ENCODE assay signal across 20 mouse cellular contexts in genomic region chr16:17650711-17651110, GRCm38 (mm10). TPM values are rescaled to one million over a fixed set of nuclear protein-coding genes. Genes with fewer than 3 reads are reported as not detected.
DNase-seq lines count a peak whose midpoint lies in the region; ATAC-seq and TF ChIP-seq lines count a peak whose summit lies in the region.
"Had no signal": no experiment of that assay in that cellular context is flagged by ENCODE, and none has a peak within 500 bp of the region (broad histone marks: within the 10 kb centered on the region; RNA-seq: fewer than 3 reads in every experiment).

No protein-coding gene starts in this region.

- peaks cover 68% of the 10 kb centered on the region for H3K36me3 ChIP-seq in E14TG2a.4 (ENCODE audit: insufficient read depth, low read length)

- no peaks in the 10 kb centered on the region for H3K9me3 ChIP-seq in E14TG2a.4 (ENCODE audit: low read length)
- H3K9me3 ChIP-seq: embryonic facial prominence, embryonic 13.5 days; forebrain, embryonic 13.5 days; heart, embryonic 13.5 days; hindbrain, embryonic 12.5 days; intestine, embryonic 15.5 days had no signal

- H3K27ac ChIP-seq in layer of hippocampus, adult 2 months, result peak overlapping the region; percentile 86
- H3K27ac ChIP-seq: embryonic facial prominence, embryonic 13.5 days; forebrain, embryonic 13.5 days; gastrocnemius, adult 2 months; heart, embryonic 13.5 days; hindbrain, embryonic 12.5 days; intestine, embryonic 15.5 days had no signal

- no peak overlapping the region for H3K4me3 ChIP-seq in layer of hippocampus, adult 2 months
- H3K4me3 ChIP-seq in E14TG2a.4 (replicated peaks; ENCODE audit: low read length), result peak overlapping the region; percentile 43; the same call in 1 of the 2 replicates
- H3K4me3 ChIP-seq: embryonic facial prominence, embryonic 13.5 days; forebrain, embryonic 13.5 days; gastrocnemius, adult 2 months; heart, embryonic 13.5 days; hindbrain, embryonic 12.5 days; intestine, embryonic 15.5 days had no signal

- TF ChIP-seq CTCF in layer of hippocampus, adult 2 months (conservative IDR thresholded peaks at IDR 0.05), result no peak
- no peak for TF ChIP-seq CTCF in E14TG2a.4 (conservative IDR thresholded peaks at IDR 0.05; ENCODE audit: low read length)

- no peak for ATAC-seq in activated CD4-positive, CD25-positive, alpha-beta regulatory T cell, adult 4 months
- ATAC-seq: CD4-positive, CD25-positive, alpha-beta regulatory T cell, adult 4 months; forebrain, embryonic 13.5 days; intestine, embryonic 15.5 days had no signal

- H3K4me1 ChIP-seq in E14TG2a.4 (replicated peaks; ENCODE audit: low read depth, low read length), result peaks cover 38% of the 10 kb centered on the region

- peaks cover 10% of the 10 kb centered on the region for H3K27me3 ChIP-seq in E14TG2a.4 (ENCODE audit: insufficient read depth, low read length)
- H3K27me3 ChIP-seq: embryonic facial prominence, embryonic 13.5 days; forebrain, embryonic 13.5 days; heart, embryonic 13.5 days; hindbrain, embryonic 12.5 days; intestine, embryonic 15.5 days had no signal

- intact Hi-C loops in heart, postnatal 25 days (cut with DNase I), result no loop called here

- DNase-seq in cerebellum, adult 11 months, result peak; percentile 42
- no peak for DNase-seq in cerebellum, postnatal 4 days (ENCODE audit: low spot score in 2 of 2)
- DNase-seq in layer of hippocampus, adult 2 months (ENCODE audit: low spot score in 2 of 2), result no peak
- no peak for DNase-seq in layer of hippocampus, adult 9-11 months
- peak; percentile 42 to 47 for DNase-seq in cerebellum, postnatal 10 days
- DNase-seq in heart, postnatal 25 days (ENCODE audit: low spot score), result no peak
- DNase-seq: B cell, adult 2 months; gastrocnemius, adult 2 months; gastrocnemius, postnatal 25 days; heart, adult 11 months; heart, postnatal 4 days; kidney, adult 18-20 months had no signal

RNA-seq across cellular contexts. Expression of gene Ccdc74a, which starts 4.4 kb away (rescaled TPM):
- 10 to 100 TPM; 38.1 to 54.2 TPM for total RNA-seq in layer of hippocampus, adult 2 months (2021)
- total RNA-seq in heart, postnatal 25 days (2021), result under 1 TPM in 1 of 2 experiments, not detected in 1; 0.36 TPM
- under 1 TPM in 1 of 2 experiments, not detected in 1; 0.75 TPM for polyA plus RNA-seq in activated CD4-positive, CD25-positive, alpha-beta regulatory T cell, adult 4 months (2017; shearing (Covaris generic))

RNA-seq across cellular contexts. Expression of gene Smpd4, which starts 31.6 kb away (rescaled TPM):
- 10 to 100 TPM; 49.2 to 59.7 TPM for total RNA-seq in layer of hippocampus, adult 2 months (2021)
- 10 to 100 TPM; 18.3 to 20.7 TPM for total RNA-seq in heart, postnatal 25 days (2021)
- 10 to 100 TPM; 10.4 to 18.1 TPM for polyA plus RNA-seq in activated CD4-positive, CD25-positive, alpha-beta regulatory T cell, adult 4 months (2017; shearing (Covaris generic))

Comparison
In these comparisons a context has a peak if more than half of its experiments do, and no peak if none do; other contexts are left out.
1. DNase-seq: peak in cerebellum, adult 11 months (single experiment) and cerebellum, postnatal 10 days (2 of 2); none in cerebellum, postnatal 4 days (0 of 2), layer of hippocampus, adult 2 months (0 of 2), layer of hippocampus, adult 9-11 months (single experiment) and heart, postnatal 25 days (single experiment).
2. RNA of gene Ccdc74a, which starts 4.4 kb away (total RNA-seq): 38.1 to 54.2 TPM in layer of hippocampus, adult 2 months; 0.36 TPM in heart, postnatal 25 days; every median in the first group is over 10 times any median in the second.